Mouse (Mus musculus): ENCODE data around the gene 1700113H08Rik.

1700113H08Rik gene

DNA sequence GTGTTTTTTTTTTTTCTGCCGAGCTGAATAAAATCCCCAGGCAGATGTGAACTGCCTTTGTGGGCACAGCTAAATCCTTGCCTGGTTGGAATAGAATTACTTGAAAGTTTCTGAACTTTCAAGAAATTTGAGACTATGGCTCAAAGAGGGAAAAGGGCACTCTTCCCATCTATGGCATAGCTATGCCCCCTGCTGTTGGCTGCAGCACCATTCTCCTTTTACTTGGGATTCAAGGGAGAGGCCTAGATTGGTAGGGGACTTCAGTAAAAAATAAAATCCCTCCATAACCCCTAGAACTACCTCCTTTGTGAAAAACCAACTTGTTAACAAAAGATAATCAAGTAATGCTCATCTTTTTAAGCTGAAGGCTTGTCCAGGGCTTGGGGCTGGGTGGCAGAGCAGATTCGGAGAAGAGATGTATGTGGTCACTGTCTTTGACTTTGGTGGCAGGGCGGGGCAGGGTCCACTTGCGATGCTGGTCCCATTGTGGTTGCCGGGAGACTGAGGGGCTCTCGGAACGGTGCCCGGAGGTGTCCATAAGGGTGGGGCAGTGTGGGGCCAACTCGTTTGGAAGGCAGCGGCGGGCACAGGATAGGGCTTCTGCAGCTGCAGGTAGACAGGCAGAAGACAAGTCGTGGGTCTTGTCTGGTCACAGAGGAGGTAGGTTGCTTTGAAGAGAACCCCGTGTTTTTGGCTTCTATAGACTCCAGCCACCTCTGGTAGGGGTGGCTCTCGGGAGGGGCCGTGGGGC, at the start of gene 1700113H08Rik:
Gene 1700113H08Rik, plus strand, starts transcription at position 546 of the 751 bp plus-strand sequence.
- no peak for DNase-seq

DNA sequence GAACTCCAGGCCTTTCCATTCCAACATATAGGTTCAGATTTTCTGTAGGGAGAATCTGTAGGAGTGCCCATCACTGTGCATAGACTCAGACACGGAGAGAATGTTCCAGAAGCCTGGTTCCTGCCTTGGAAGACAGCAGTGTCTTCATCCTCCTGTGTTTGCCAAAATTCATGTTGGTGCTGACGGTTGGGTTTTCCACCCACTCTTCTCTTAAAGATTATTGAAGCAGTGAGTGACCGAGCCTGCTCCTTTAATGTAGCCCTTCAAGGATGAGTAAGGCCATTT, 49.7 kb upstream of the 1700113H08Rik start:
- no peak for DNase-seq

DNA sequence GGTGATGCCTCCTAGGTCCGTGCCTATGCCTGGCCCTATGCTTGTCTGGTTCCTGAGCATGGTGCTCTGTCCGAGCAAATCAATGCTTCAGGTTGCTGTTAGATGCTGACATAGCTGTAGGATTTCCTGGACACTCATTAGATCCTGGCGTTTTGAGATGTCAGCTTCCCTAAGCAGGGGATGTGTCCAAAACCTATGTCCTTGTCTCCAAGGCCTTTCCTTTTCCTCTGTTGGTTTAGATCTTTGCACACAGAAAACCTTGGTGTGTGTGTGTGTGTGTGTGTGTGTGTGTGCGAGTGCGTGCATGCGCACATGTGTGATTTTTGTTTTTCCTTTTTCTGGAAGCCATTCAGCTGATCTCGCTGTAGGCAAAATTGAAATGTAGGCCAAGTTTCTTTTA, 45.8 kb upstream of the 1700113H08Rik start:
- no peak for DNase-seq

DNA sequence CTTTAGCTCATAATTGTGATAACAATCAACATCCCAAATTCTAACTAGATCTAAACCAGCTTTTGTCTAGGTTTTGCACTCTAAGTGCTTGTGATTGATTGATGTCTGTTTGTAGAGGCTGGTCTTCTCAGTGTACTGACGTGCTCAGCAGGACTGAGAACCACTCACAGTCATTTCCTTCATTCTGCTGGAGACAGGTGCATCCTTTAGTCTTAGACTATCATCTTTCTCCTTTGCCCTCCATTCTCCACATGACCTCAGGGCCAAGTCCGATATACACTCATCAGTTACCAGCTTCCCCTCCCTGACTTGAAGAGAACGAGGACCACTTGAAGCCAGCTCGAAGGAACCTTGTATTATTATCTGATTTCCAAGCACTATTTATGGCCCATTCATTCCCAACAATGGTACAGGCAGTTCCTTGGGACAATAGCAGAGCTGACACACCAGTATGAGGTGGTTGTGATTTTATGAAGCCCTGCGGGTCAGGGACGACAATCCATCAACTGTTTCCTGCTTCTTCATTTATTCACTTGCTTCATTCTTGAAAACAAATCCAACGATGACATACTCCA, 43.4 kb upstream of the 1700113H08Rik start:
- DNase-seq: no peak

DNA sequence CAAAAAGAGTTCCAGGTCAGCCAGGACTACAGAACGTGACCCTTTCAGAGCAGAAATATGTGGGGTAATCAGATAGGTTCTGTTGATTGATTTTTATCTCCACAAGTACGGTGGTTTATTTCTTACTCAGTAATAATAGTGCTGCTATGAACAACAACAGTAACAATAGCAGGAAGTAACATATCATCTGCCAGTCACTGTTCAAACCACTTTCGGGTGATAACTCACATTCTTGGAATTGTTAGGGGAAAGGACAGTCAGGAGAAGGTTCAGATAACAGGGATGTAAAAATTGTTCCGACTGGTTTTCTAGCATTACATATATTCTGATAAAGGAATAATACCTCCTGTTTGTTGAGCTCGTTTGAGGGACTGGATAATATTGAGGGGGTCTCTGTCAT, 42.4 kb upstream of the 1700113H08Rik start:
- DNase-seq: no peak

DNA sequence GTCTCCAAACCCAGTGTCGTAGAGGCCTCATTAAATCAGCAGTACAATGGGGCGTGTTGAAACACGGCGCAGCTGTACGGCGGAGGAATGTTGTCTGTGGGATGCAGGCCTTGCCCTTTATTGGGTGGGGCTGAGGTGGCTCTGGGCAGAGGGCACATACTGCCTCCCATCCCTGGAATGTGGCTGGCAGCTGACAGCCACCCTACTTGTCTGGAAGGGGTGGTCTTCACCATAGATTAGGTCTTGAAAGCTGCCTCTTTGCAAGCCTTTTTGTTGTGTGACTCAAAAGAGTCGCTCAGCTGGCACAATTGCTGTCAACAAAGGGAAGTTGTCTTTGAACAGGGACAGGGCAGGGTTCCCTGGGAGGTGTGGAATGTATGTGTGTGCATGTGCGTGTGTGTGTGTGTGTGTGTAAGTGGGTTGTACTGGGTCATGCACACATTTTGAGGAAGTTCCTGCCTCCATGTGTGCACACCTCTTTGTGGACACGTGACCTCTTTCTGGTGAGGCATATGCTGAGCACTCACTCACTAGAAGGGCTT, 41.6 kb upstream of the 1700113H08Rik start:
- no peak for DNase-seq

DNA sequence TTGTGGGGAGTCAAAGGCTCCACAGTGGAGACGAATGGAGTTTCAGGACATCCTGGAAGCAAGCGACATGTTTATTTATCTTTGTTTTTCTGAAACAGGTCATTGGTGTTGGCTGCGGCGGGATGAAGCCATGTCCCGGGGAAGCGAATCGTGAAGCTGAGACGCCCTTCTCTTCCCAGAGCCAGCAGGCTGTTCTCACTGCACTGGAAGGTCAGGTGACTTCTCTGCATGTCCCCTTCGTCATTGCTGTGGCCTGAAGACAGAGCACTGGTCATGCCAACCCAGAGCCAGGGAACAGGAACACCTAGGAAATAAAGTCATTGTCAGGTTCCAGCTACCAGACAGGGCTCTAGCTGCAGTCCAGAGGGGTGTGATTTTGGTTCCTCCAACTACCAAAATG, 39.0 kb upstream of the 1700113H08Rik start:
- DNase-seq: no peak

DNA sequence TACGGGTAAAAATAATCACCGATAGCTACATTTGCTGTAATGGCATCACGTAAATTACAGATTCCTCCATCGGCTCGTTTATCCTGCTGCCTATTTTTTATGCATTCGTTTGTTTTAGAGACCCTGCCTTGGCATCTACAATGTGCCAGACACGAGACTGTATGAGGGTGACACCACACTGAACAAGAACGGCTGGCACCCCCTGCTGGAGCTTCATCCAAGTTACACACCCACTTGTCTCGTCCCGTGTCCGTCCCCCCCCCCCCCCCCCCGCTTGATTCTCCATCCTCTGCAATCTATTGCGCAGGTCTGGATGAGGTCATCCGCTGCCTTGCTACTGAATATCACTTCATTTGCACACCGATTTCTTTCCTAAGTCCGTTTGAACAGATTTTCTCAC, 37.1 kb upstream of the 1700113H08Rik start:
- DNase-seq: peak; percentile 37 to 42

DNA sequence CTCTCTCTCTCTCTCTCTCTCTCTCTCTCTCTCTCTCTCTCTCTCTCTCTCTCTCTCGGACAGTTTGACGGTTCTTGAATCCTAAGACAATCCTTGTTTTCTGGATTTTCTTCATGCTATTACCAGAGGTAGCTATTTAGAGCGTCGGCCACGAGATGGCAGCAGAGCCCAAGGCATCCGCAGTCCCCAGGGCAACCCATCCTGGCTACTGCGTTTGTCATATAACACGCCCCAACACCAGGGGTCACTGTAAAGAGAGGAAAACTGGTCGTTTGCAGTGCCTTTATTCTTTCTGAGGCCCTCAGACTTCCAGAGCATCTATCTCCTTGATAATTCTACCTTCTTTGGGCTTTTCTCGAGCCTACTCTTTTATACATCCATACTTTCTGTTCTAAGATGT, 33.0 kb upstream of the 1700113H08Rik start:
- peak; percentile 85 to 88 for DNase-seq

DNA sequence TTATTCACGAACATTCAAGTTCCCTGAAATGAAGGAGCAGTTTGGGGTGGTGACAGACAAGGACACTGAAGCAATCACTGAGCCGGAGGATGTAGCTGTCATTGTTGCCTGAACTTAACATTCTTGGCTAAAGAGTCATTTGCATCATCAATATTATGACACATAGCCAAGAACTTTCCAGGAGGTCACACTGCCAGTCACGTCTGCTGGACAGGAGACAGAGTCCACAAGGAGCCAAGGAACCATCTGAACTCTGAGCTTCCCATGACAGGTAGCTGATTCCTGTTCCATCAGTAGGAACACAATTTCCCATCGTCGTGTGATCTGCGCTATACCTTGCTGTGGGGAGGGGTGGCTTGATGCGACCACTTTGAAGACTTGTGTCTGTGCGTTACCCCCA, 25.1 kb upstream of the 1700113H08Rik start:
- no peak for DNase-seq

DNA sequence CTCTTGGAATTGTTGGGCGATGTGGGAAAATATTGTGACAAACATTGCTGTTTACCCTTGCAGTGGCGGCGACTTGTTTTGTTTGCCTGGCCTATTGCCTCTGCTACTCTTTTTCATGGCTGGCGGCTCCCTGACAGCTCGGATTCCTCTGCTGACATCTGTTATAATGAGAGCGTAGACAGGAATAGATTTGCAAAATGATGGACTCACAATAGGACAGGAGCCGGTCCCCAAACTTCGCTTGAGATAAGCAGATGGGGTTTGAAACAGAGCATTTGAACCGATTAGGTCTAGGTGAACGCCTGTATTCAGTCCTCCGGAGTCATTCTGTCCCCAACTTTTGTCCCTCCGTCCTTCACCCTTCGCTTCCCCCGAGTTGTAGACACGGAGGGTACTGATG, 22.0 kb upstream of the 1700113H08Rik start:
- DNase-seq: no peak

DNA sequence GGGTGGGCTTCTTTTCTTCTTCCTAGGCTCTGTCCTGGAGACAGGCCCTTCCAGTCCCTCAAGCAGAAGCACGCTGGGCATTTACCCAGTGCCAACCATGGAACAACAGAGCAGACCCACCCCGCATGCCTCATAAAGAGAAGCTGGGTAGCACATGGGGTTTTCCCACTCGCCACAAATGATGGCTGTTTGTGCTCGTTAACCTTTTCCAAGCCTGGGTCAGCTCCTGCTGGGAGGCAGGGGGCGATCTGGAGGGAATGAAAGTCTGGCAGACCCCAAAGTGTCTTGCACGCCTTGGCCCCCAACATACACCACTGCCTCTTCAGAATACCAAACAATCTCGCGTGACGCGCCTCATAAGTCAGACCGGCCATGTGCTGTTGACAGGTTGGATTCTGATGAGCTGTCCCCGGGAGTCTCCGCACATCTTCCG, 21.6 kb upstream of the 1700113H08Rik start:
- no peak for DNase-seq

DNA sequence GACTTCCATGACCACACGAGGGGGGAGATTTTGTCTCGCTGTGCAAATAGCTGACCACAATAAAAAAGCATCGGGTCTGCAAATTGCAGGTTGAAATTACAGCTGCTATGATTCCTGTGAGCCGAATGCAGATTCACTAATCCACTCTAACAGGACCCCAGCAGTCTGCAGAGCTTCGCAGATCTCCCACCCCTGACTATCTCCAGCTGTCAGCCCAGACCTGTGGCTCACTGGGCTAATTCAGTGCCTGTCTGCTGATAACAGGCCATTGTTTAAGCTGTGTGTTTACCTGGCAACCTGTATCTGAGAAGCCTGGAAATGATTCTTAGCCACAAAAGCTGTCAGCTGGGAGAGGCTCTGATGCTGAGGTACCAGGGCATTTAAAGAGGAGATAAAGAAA, 20.8 kb upstream of the 1700113H08Rik start:
- no peak for DNase-seq

DNA sequence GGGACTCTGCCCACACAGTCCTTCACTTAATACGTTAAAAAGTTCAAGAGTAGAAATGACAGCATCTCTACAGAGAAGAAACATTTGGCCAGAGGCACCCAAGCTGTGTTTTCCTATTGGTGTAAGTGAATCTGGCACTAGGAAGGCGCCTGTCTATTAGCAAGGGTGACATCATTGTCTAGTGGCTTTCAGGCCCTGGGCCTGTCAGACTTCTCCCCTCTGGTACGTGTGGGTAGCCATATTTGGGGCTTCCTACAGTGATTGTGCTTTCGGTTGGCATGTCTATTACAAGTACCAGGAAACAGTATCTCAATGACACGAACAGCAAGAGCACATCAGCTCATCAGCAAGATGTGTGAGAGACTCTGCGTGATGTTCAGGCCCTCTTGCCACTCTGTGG, 18.5 kb upstream of the 1700113H08Rik start:
- DNase-seq: no peak

DNA sequence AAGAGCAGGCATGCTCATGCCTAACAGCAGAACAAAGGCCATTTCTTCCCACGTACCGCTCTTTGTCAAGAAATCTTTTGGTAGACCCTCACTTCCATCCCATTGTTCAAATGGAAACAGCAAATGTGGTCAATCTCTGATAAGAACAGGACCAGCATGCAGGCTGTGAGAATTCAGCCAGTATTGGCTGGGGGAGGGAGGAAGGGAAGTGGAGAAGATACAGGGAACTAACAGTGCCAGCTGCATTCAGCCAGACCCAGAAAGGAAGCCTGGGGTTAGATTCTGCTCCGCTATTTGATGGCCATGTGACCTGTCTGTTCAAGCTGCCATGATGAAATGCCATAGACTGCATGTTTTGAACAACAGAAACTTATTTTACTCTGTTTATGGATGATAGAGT, 18.0 kb upstream of the 1700113H08Rik start:
- no peak for DNase-seq

DNA sequence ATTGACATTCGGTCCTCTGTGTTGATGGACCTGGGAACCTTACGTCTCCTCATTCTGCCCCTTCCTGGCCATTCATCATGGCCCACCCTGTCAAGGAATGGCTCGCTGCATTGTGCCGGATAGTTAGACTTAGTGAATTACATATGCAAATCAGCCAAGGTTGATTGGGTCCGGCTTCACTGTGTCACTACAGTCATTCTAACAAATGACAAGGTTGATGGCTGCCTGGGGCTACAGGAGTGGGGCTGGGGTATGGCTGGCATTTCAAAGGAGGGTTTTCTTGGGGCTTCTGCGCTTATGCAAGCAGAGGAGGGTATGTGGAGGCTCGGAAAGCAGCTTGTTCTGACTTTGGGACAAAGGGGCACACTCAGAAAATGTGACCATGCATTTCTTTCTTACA, 16.6 kb upstream of the 1700113H08Rik start:
- no peak for DNase-seq

DNA sequence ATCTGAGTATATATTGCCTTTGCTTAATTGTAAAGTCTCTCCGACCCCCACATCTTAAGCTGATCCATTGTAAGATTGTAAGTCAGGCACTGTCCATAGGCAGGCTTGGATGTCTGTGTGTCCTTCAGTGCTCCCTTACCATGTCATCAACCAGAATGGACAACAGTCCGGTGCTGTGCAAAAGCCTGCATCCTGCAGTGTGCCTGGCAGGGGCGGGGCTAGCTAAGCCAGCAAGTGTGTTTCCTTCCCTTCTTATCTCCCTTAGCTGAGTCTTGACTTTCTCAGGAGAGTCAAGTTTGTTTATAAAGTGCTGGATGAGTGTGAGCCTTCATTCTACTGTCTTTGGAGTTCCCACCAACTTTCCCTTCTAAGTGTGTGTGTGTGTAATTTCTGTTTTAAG, 12.6 kb upstream of the 1700113H08Rik start:
- no peak for DNase-seq

DNA sequence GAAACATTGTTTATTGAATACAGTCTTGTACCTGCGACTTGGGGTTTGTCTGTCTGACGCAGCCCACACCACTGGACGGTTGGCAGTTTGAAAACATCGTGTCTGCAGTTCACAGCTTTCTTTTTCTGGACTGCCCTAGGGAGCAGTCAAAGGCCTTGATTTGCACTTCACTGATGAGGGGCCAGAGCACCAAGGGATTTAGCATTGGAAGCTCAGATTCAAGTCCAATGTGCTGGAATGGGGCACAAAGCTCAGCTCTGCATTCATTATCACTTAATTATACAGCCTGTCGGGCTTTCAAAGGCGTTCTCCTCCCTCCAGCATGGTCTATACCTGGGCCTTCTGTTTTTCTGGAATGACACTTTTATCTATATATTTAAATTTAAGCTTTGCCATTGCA, 11.4 kb upstream of the 1700113H08Rik start:
- no peak for DNase-seq

DNA sequence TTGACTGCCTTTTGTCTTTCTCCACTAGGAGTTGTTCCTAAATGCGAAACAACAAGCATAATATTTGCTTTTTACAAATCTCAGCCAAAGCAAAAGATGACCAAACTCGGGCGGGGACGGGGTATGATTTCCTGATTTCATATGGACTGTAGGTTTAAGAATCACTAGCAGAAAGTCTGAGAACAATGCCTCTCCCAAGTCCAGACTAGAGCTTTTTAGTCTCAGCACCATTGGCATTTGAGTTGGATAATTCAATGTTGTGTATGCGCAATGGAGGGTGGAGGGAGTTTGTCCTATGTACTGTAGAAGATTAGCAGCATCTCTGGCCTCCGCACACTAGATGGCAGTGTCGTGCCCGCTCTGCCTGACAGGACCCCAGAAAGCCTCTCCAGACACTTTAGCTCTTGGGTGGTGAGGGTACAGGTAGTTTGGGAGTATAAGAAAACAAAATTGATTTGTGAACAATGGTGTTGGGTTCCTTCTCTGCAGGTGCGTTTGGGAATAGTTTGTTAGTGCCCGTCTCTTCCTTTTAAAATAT, 10.8 kb upstream of the 1700113H08Rik start:
- DNase-seq: peak; percentile 31 to 40

DNA sequence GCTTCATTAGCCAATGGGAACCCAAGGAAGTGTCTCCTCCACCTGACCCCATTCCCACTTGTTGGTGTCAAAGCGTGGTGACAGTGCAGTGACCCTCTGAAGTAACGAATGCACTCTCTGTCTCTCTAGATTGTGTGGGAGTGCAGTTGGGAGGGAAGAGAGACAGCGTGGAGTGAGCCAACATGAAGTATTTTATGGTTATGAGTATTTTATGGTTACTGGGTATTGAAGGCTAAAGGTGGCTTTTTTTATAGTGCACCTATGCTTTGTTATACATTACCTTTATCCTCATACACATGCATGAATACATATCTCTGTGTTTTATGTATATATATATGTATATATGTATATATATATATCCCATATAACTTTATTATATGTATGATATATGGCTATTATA, 8.7 kb upstream of the 1700113H08Rik start:
- no peak for DNase-seq

DNA sequence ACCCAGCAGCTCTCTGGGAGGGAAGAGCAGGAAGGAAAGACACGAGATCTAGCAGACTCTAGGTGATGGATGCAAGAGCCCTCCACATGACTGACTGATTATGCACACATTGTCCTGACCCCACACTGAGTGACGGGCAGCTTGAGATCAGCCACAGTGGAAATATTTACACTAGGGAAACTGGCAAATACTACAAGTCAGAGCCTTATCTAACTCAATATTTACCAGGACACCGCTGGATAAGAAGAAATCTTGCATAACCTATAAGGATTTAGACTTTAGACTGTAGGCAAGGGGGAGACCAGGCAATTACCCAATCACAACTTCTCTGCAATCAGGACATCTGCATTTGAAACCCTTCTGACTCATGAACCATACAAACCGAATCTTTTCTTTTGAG, 6.1 kb upstream of the 1700113H08Rik start:
- no peak for DNase-seq

DNA sequence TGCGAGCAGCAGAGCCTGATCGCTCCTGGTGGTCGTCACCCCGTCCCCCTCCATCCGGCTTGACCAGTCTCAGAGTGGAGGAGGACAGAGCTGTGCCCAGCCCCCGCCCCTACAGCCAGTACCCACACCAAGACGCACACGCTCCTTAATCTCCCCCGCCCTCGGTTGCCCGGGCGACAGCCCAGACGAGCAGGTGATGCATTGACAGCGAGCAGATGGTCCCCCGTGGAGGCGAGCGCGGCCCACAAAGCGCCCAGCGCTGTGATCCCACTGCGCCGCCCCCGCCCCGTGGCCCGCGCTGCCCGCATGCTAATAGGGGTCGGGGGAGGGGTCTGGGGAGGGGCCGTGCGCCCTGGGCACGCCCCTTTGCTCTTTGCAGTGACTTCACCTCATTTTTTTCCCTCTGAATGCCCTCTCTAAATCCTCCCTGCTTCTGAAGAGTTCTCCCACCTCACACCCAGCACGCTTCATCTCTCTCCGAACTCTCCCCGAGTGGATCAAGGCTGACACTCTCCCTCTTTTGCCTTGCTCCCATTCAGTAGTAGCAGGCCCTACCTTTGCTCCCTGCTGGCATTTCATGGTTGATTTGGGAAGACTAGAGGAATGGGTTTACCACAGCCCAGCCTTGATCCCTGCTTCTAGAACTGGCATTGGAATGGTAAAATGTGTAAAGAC, 543 bp downstream of the 1700113H08Rik start:
- DNase-seq: peak; percentile 24

DNA sequence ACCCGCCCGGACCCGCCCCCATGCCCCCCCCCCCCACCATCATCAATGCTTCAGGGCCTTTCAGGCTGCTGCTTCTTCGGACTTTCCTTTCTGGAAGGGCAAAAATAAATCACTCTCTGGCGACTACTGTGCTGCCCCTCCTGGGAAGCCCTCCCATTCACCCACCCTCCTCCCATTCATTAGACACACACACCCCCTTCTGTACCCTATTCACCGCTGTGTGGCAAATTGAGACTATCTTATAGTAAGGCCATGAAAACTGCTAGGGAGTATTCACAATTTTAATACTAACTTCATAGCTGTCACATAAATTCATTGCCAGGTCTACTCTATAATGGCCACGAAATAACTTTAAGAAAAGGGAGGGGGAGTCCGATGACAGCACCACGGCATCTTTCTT, 1.1 kb downstream of the 1700113H08Rik start:
- DNase-seq: no peak

DNA sequence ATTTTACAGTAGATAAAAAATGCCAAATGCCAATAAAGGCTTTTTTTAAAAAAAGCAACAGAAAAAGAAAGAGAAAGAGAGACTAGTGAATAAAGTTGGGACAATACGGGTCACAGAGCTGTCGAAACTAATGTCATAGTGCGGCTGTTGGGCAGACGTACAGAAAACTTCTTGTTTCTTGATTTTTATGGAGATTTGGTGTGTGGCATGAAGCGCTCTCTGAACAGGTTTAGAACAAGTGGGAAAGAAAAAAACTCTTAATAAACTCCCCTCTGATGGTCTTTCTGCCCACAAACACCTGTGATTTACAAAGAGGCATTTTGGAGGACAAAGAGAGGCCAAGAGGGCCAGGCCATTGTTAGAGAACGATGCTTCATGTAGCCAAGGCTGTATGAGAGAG, 1.6 kb downstream of the 1700113H08Rik start:
- DNase-seq: no peak
